Mouse (Mus musculus) mouse embryonic stem cell (cell line): ENCODE measurements around the gene Foxr2.

ENCODE experiments used
- in situ Hi-C, 2 experiments: fragments of 300-500 bp; cut with MboI; formaldehyde crosslinking; loops; 1 replicate in 1 of 2; 3 replicates in 1 of 2; pipeline ENCODE4 v1.14.3; 2019 to 2020; ENCODE audit warnings: low sequenced_read_pairs in 2 of 2, low pct_unique_long_range_greater_than_20kb in 1 of 2, mixed read lengths in 1 of 2; ENCODE audit not compliant: unreplicated experiment in 1 of 2

Foxr2 gene

DNA sequence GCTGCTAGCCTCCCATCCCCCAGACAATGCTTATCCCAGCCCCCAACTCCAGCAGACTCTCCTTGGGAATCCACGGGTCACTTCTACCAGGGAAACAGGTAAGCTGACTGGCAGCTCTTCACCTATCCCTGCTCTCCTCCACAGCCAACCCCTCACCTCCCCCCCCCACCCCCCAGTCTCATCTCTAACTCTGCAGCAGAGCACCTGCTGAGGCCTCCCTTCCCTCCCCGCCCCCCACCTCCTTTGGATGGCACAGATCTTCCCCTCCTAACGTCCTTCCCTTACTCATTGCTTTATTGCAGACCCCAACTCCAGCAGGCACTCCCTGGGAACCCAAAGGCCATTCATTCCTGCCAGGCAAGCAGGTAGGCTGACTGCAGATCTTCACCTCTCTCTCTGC is at the start of gene Foxr2:
TSS of gene Foxr2 (plus strand) at position 301 of the 400 bp plus-strand sequence.
- in situ Hi-C loops, result no loop called here

DNA sequence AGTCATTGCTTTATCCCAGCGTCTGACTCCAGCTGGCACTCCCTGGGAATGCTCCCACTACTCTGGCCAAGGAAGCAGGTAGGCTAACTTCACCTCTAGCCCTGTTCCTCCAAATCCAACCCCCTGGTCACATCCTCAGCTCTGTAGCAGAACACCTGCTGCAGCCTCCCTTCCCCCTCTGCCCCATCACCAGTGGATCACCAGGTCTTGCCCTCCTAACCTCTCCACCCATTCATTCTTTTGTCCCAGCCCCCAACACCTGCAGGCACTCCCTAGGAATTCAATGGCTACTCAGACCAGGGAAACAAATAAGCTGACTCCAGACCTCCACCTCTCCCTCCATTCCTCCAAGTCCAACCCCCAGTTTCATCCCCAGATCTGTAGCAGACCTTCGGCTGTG is 427 bp downstream of the Foxr2 start:
- in situ Hi-C loops, result no loop called here

DNA sequence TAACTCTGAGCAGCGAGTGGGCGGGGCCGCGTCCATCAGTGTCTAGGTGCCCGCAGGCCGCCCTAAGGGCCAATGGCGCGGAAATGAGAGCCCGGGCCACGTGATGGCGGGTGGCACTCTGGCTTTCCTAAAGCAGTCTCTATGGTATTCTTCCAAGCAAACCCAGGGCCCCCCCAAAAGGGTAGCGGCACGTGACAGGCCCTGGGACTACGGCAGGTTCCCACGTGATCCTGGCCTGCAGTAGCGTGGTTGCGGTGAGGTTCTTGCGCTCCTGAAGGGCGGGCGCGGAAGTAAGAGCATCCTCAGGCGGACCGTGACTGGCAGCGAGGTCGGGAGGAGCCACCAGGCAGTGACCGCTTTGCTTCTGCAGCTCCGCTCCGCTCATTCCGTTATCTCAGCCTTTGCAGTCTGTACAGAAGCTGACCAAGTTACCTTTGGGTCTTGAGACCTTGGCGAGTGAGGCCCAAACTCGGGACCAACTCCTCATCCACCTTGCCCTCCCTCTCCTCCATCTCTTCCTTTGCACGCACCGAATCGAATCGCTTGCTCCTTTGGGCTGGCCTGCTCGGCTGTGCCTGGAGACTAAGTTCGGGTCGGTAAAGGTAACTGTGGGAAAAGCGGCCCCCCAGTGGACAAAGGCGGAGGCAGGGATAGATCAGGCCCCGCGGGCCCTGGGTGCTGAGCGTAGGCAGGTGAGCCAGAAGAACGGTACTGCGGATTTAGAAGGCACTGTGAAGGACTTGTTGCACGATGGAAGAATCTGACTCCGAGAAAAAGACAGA is 21.3 kb downstream of the Foxr2 start, which contains the start of gene Rragb:
TSS of gene Rragb (plus strand) at position 248 of the 782 bp plus-strand sequence.
- in situ Hi-C loops, result no loop called here

DNA sequence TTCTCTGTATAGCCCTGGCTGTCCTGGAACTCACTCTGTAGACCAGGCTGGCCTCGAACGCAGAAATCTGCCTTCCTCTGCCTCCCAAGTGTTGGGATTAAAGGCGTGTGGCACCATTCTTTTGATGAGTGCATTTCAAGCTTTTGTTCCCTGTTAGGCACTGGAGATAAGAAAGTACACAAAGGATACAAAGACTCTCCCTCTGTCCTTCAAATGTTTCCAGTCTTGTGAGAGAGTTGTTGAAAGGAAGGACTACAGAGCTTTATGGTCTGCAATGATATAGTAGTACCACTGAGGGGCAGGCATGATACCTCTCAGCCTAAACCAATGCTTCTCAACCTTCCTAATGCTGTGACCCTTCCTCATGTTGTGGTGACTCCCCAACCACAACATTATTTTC is 24.1 kb downstream of the Foxr2 start:
- in situ Hi-C loops, result no loop called here

DNA sequence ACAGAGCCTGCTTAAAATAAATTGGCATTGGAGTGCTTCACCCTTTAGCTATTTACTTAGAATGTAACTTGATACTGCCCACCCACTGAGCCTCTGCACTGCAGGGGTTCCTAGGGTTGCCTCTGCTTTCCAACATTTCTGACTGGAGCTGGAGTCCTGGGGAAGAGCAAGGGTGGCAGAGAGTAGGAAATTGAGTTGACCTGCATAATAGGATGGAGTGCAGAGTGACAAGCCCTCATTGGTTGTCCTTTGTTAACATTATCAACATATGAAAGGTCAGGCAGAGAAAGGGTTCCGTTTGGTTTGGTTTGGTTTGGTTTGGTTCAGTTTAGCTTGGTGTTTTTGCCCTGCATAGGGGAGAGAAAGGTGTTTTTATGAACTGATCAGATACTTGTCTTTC is 33.2 kb downstream of the Foxr2 start:
- in situ Hi-C loops, result no loop called here

DNA sequence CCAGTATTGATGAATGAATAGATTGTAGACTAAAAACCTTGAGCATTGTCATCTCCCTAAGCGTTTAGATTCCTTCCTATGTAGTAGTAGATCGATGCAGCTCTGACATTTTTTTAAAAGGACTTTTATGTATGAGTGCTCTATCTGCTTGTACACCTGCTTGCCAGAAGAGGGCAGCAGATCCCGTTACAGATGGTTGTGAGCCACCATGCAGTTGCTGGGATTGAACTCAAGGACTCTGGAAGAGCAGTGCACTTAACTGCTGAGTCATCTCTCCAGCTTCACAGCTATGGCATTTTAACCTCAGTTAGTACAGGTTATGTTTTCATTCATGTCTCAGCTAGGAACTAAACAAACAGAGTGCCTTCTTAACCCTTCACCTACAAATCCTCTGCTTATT is 36.7 kb downstream of the Foxr2 start:
- in situ Hi-C loops, result no loop called here

DNA sequence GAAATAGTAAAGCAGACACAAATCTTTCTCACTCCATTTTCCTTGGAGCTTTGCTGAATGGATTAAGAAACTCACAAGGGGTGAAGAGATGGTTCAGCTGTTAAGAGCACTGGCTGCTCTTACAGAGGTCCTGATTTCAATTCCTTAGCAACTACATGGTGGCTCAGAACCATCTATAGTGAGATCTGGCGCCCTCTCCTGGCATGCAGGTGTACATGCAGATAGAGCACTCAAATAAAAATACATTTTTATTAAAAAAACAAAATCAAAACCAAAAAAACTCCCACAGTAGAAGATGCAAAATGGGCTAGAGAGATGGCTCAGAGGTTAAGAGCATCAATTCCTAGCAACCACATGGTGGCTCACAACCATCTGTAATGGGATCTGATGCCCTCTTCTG is 56.2 kb downstream of the Foxr2 start:
- in situ Hi-C loops, result loop anchor here in 1 of 2 experiments (10.0 kb wide), 2 partner anchors 190 to 250 kb away; no protein-coding TSS in a partner anchor

DNA sequence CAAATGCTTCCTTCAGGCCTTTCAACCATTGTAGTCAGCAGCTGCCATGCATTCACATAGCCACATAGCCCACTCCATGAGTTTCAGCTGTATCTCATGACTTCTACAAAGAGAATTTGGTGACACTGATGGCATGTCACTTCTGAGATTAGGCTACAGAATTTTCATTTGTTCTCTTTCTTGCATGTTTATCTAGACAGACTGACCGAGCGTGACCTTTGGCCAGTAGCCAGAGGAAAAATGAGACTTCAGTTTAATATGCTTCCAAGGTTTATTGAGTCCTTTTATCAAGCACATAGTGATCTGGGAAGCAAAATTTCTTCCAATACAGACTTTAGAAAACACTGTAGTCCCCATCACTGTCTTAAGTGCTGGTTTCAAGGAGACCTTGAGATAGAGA is 63.6 kb downstream of the Foxr2 start:
- in situ Hi-C loops, result no loop called here
